ENCODE assay signal across 16 mouse cellular contexts in the genomic region with DNA sequence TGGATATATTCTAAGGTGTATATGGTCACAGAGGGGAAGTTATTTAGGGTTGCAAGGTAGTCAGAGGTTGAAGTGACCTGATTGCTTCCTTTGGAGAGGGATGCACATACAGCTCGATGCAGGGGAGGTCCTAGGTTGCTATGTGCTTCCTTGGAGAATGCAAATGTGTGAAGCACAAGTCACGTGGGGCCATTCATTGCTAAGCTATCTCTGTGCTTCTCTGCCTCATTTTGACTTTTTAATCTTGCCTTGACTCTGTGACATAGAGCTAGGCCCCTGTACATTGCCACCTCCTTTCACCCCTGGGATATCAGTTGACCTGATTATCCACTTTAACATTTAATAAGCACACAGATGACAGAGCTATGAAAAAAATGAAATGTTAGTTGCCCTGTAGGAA.
"Had no signal": no experiment of that assay in that cellular context is flagged by ENCODE, and none has a peak within 500 bp of the region (broad histone marks: within the 10 kb centered on the region; RNA-seq: fewer than 3 reads in every experiment).

No protein-coding gene starts in this region.

- H3K36me3 ChIP-seq: intestine, embryonic 15.5 days; kidney, embryonic 15.5 days; liver, embryonic 13.5 days; stomach, embryonic 15.5 days had no signal

- H3K4me2 ChIP-seq: intestine, embryonic 15.5 days; kidney, embryonic 15.5 days; liver, embryonic 13.5 days; stomach, embryonic 15.5 days had no signal

- H3K4me3 ChIP-seq: intestine, embryonic 15.5 days; kidney, embryonic 15.5 days; left cerebral cortex, adult 2 months; liver, embryonic 13.5 days; stomach, embryonic 15.5 days had no signal

- H3K9me3 ChIP-seq: intestine, embryonic 15.5 days; kidney, embryonic 15.5 days; liver, embryonic 13.5 days; stomach, embryonic 15.5 days had no signal

- H3K27me3 ChIP-seq: intestine, embryonic 15.5 days; kidney, embryonic 15.5 days; liver, embryonic 13.5 days; stomach, embryonic 15.5 days had no signal

- H3K9ac ChIP-seq: intestine, embryonic 15.5 days; kidney, embryonic 15.5 days; liver, embryonic 13.5 days; stomach, embryonic 15.5 days had no signal

- H3K4me1 ChIP-seq: kidney, embryonic 15.5 days; liver, embryonic 13.5 days; stomach, embryonic 15.5 days had no signal

- ATAC-seq: intestine, embryonic 15.5 days had no signal

- H3K27ac ChIP-seq: intestine, embryonic 15.5 days; kidney, embryonic 15.5 days; left cerebral cortex, adult 2 months; liver, embryonic 13.5 days; macrophage; stomach, embryonic 15.5 days had no signal

- DNase-seq: kidney, adult 11 months; kidney, adult 8-10 months; kidney, postnatal 10 days; kidney, postnatal 36 days; layer of hippocampus, postnatal 36 days; liver, embryonic 13.5 days; lung, adult 2 months; retina, postnatal 1 day; right cerebral cortex, postnatal 25 days; spleen, adult 18-20 months; thymus, postnatal 36 days had no signal
